Mouse (Mus musculus) megakaryocyte, adult 5-6 weeks (primary cell): ENCODE data around the gene March11. TPM values are rescaled to one million over a fixed set of nuclear protein-coding genes. Genes with fewer than 3 reads are reported as not detected.

ENCODE experiments used
- ATAC-seq: 2 replicates; pipeline ENCODE4 v1.8.0; 2016; ENCODE audit warnings: mild to moderate bottlenecking, inconsistent platforms; ENCODE audit not compliant: poor library complexity, severe bottlenecking
- total RNA-seq, 2 experiments: library from RNA; stranded (forward) in 1 of 2; stranded (reverse) in 1 of 2; fragments of 153-499, 151-499 nt in 1 of 2; fragments of 221-1000, 200-1000 nt in 1 of 2; gene quantifications; 2 replicates each; pipeline versions ENCODE4 v1.2.3 to v1.2.4; 2015 to 2017

Gene March11
- total RNA-seq (2015) (not detected in 2 replicates), total RNA-seq (2017) (not detected in 2 replicates)

GRCm38 (mm10) chr15:26308629-26309230 lies at the start of gene March11:
Gene March11, plus strand, starts transcription at chr15:26309048.
- no peak for ATAC-seq

- no peak for ATAC-seq
Observed at GRCm38 (mm10) chr15:26262336-26262735, 46.5 kb upstream of the March11 start.

GRCm38 (mm10) chr15:26269596-26269995 lies 39.3 kb upstream of the March11 start:
- no peak for ATAC-seq

- ATAC-seq = no peak
Observed at GRCm38 (mm10) chr15:26276035-26276511, 32.8 kb upstream of the March11 start.

- no peak for ATAC-seq
Observed at GRCm38 (mm10) chr15:26276608-26277007, 32.2 kb upstream of the March11 start.

- no peak for ATAC-seq
Observed at GRCm38 (mm10) chr15:26291871-26292270, 17.0 kb upstream of the March11 start.

GRCm38 (mm10) chr15:26292811-26293210 lies 16.0 kb upstream of the March11 start:
- ATAC-seq = no peak

- ATAC-seq = no peak
Observed at GRCm38 (mm10) chr15:26293215-26293614, 15.6 kb upstream of the March11 start.

GRCm38 (mm10) chr15:26298668-26299067 lies 10.2 kb upstream of the March11 start:
- ATAC-seq = no peak

- ATAC-seq = no peak
Observed at GRCm38 (mm10) chr15:26309291-26309931, 563 bp downstream of the March11 start.

- ATAC-seq = no peak
Observed at GRCm38 (mm10) chr15:26319866-26320265, 11.0 kb downstream of the March11 start.

GRCm38 (mm10) chr15:26320402-26320801 lies 11.6 kb downstream of the March11 start:
- no peak for ATAC-seq

GRCm38 (mm10) chr15:26322804-26323203 lies 14.0 kb downstream of the March11 start:
- ATAC-seq = no peak

GRCm38 (mm10) chr15:26327157-26327556 lies 18.3 kb downstream of the March11 start:
- ATAC-seq = no peak

- ATAC-seq = no peak
Observed at GRCm38 (mm10) chr15:26335791-26336190, 26.9 kb downstream of the March11 start.

GRCm38 (mm10) chr15:26337775-26338174 lies 28.9 kb downstream of the March11 start:
- no peak for ATAC-seq

GRCm38 (mm10) chr15:26338343-26338742 lies 29.5 kb downstream of the March11 start:
- no peak for ATAC-seq

GRCm38 (mm10) chr15:26340490-26340889 lies 31.6 kb downstream of the March11 start:
- no peak for ATAC-seq

- no peak for ATAC-seq
Observed at GRCm38 (mm10) chr15:26340966-26341365, 32.1 kb downstream of the March11 start.

GRCm38 (mm10) chr15:26344329-26344728 lies 35.5 kb downstream of the March11 start:
- no peak for ATAC-seq

GRCm38 (mm10) chr15:26353656-26354055 lies 44.8 kb downstream of the March11 start:
- no peak for ATAC-seq

- no peak for ATAC-seq
Observed at GRCm38 (mm10) chr15:26365344-26365743, 56.5 kb downstream of the March11 start.
